Mouse (Mus musculus) midbrain, embryonic 14.5 days (tissue): ENCODE data around the gene Kmt2e. TPM values are rescaled to one million over a fixed set of nuclear protein-coding genes. Genes with fewer than 3 reads are reported as not detected.

Experiments
- ATAC-seq: fragments of 200-750 bp; cut with Nextera tagmentation; 2 replicates; pipeline ENCODE4 v1.8.0; 2017; ENCODE audit warnings: moderate number of reproducible peaks, moderate library complexity; ENCODE audit not compliant: low FRiP score, low TSS enrichment
- DNase-seq: peaks from one replicate; pipeline ENCODE4 v3.0.0-alpha.2; 2015
- H3K27ac ChIP-seq: fragments of 300-500 bp; sonication (generic); replicated peaks from 2 replicates; pipeline ENCODE4 v1.5.1; 2014; ENCODE audit warnings: mild to moderate bottlenecking, low read depth, low read length, moderate library complexity
- H3K27me3 ChIP-seq: fragments of 300-500 bp; sonication (generic); 2 replicates; pipeline ENCODE4 v1.6.1; 2014; ENCODE audit warnings: low read length, control low read depth, mixed read lengths; ENCODE audit not compliant: control insufficient read depth, insufficient read depth
- H3K36me3 ChIP-seq: fragments of 300-500 bp; sonication (generic); 2 replicates; pipeline ENCODE4 v1.6.1; 2014; ENCODE audit warnings: low read length, control low read depth; ENCODE audit not compliant: control insufficient read depth, insufficient read depth
- H3K4me1 ChIP-seq: fragments of 300-500 bp; sonication (generic); 2 replicates; pipeline ENCODE4 v1.6.1; 2014; ENCODE audit warnings: mild to moderate bottlenecking, antibody characterized with exemption, low read length, control low read depth; ENCODE audit not compliant: control insufficient read depth, insufficient read depth
- H3K4me2 ChIP-seq: fragments of 300-500 bp; sonication (generic); 2 replicates; pipeline ENCODE4 v1.6.1; 2014; ENCODE audit warnings: mild to moderate bottlenecking, low read length, moderate library complexity
- H3K4me3 ChIP-seq: fragments of 300-500 bp; sonication (generic); replicated peaks from 2 replicates; pipeline ENCODE4 v1.5.1; 2014; ENCODE audit warnings: low read depth, low read length
- H3K9ac ChIP-seq: fragments of 300-500 bp; sonication (generic); replicated peaks from 2 replicates; pipeline ENCODE4 v1.6.1; 2014; ENCODE audit warnings: mild to moderate bottlenecking, low read length, moderate library complexity
- H3K9me3 ChIP-seq: fragments of 300-500 bp; sonication (generic); 2 replicates; pipeline ENCODE4 v1.6.1; 2016; ENCODE audit warnings: low read length, control low read depth, mixed read lengths; ENCODE audit not compliant: control insufficient read depth
- WGBS: fragments of 180-500 bp; shearing (Covaris S2); extraction: QIAGEN DNeasy Blood & Tissue Kit; methylation state at CpG from one replicate; pipeline ENCODE4 v1.1.7; 2014; 5-methylcytosine and 5-hydroxymethylcytosine counted together
- polyA plus RNA-seq: library from polyadenylated mRNA; unstranded; fragments of >200 nt; fragmentation: Nextera tagmentation; extraction: Ambion mirVana; gene quantifications from 2 replicates; pipeline ENCODE4 v1.2.1, GENCODE M21; 2014

The Kmt2e gene
- polyA plus RNA-seq, 1 experiment from 2014 or later, result 152 TPM

- DNase-seq, result peak; percentile 77
- Histone ChIP-seq H3K4me1 (peaks cover 57% of the 10 kb centered on the region), H3K9me3 (no peaks in the 10 kb centered on the region), H3K4me2 (peak overlapping the region; percentile 12; the same call in 1 of the 2 replicates), H3K4me3 (no peak overlapping the region), H3K36me3 (peaks cover 22% of the 10 kb centered on the region), H3K27ac (peak overlapping the region; percentile 82), H3K9ac (no peak overlapping the region), H3K27me3 (no peaks in the 10 kb centered on the region)
- peak; percentile 39; the same call in 1 of the 2 replicates for ATAC-seq
- whole genome bisulfite sequencing, result 12% methylated on average over 12 of the region's 12 CpGs
Observed at GRCm38 (mm10) chr5:23413575-23414470, 20.4 kb upstream of the Kmt2e start.

GRCm38 (mm10) chr5:23414490-23415126, 19.6 kb upstream of the Kmt2e start:
- DNase-seq, result no peak
- ATAC-seq, result no peak
- Histone ChIP-seq H3K9ac (no peak overlapping the region), H3K4me2 (peak overlapping the region; percentile 3; the same call in 1 of the 2 replicates), H3K36me3 (peaks cover 19% of the 10 kb centered on the region), H3K4me3 (no peak overlapping the region), H3K27ac (peak overlapping the region; percentile 82), H3K4me1 (peaks cover 64% of the 10 kb centered on the region), H3K27me3 (no peaks in the 10 kb centered on the region), H3K9me3 (no peaks in the 10 kb centered on the region)
- WGBS, result 4% methylated on average over 4 of the region's 4 CpGs

DNA sequence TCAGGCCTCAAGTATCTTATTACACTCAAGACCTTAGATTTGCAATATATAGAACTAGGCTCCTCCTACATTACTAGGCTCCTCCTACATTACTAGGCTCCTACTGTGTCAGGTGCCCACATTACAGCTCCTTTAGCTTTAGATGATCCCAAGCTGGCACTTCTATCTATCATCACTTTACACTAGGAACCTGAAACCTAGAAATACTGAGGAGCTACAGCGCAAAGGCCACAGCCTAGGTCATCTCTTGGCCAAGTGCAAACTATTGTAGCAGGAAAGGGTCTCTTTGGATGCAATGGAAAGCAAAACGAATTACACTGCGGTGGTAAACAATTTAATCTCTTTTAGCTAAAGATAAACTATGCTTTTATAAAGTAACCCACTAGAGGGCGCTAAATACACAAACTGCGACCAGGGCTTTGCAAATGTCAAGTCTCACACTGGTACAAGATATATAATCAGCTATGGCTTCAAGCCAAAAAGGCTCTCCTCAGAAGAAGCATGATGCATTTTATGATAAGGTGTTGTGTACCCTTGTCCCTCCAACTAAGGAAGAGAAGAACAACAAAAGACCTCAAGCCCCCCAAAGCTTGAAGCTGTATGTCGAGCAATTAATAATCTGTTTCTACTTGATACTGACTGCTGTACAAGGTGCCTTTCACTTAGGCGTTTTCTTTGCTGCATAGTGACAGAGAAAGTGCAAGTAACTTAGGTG, 18.5 kb upstream of the Kmt2e start:
- Histone ChIP-seq H3K27me3 (no peaks in the 10 kb centered on the region), H3K9me3 (no peaks in the 10 kb centered on the region), H3K4me2 (peak overlapping the region; percentile 1; the same call in 1 of the 2 replicates), H3K9ac (no peak overlapping the region), H3K27ac (peak overlapping the region; percentile 82), H3K4me3 (no peak overlapping the region), H3K4me1 (peaks cover 75% of the 10 kb centered on the region), H3K36me3 (peaks cover 8% of the 10 kb centered on the region)
- DNase-seq (peak; percentile 92), ATAC-seq (no peak)
- 29% methylated on average over 7 of the region's 7 CpGs for WGBS

DNA sequence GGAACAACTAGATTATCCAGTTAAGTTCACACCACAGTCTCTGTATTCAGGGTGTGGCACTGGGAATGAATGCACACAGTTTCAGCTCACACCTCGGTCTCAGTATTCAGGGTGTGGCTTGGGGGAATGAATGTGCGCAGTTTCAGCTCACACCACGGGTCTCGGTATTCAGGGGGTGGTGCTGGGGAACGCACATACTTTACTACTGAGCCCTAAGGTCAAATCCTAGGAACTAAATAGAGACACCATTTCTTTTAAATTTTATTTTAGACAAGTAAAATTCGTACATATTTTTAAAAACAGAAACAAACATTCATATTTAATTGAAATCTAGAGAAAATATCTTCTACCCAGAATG, 18.0 kb upstream of the Kmt2e start:
- H3K27me3 ChIP-seq, result no peaks in the 10 kb centered on the region
- no peak overlapping the region for H3K4me3 ChIP-seq
- H3K27ac ChIP-seq, result 0 out of 2 replicates have a peak overlapping the region, but pooled peaks have one; percentile 0
- no peak overlapping the region for H3K9ac ChIP-seq
- H3K36me3 ChIP-seq, result 0 out of 2 replicates have a peak, but pooled peaks cover 6% of the 10 kb centered on the region
- DNase-seq, result no peak
- H3K4me2 ChIP-seq, result peak overlapping the region; percentile 1; the same call in 1 of the 2 replicates
- peaks cover 77% of the 10 kb centered on the region for H3K4me1 ChIP-seq
- H3K9me3 ChIP-seq, result no peaks in the 10 kb centered on the region
- no peak for ATAC-seq
- 51% methylated on average over 6 of the region's 6 CpGs for WGBS

DNA sequence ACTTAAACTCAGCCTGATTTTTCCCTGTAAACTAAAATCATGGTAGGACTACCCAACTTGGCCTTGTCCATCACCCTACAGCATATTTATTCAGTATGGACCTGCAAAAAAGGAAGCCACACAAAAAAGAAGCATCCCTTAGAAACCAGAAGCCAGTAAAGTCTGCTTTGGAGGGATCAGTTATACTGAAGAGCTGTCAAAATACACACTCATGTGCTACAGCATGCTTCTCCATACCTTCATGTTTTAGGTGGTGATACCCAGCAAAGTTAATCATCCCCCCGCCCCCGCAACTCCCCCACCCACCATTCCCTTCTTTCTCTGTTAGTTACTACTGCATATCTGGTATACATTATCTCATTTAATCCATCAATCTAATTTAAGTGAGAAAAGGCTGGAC, 16.5 kb upstream of the Kmt2e start:
- DNase-seq (no peak), ATAC-seq (no peak)
- Histone ChIP-seq H3K27me3 (no peaks in the 10 kb centered on the region), H3K36me3 (0 out of 2 replicates have a peak, but pooled peaks cover 8% of the 10 kb centered on the region), H3K9ac (peak overlapping the region; percentile 68), H3K4me1 (peaks cover 70% of the 10 kb centered on the region), H3K27ac (peak overlapping the region; percentile 97), H3K4me3 (peak overlapping the region; percentile 50), H3K4me2 (peak overlapping the region; percentile 76), H3K9me3 (no peaks in the 10 kb centered on the region)
- WGBS, result 57% methylated on average over 2 of the region's 2 CpGs

DNA sequence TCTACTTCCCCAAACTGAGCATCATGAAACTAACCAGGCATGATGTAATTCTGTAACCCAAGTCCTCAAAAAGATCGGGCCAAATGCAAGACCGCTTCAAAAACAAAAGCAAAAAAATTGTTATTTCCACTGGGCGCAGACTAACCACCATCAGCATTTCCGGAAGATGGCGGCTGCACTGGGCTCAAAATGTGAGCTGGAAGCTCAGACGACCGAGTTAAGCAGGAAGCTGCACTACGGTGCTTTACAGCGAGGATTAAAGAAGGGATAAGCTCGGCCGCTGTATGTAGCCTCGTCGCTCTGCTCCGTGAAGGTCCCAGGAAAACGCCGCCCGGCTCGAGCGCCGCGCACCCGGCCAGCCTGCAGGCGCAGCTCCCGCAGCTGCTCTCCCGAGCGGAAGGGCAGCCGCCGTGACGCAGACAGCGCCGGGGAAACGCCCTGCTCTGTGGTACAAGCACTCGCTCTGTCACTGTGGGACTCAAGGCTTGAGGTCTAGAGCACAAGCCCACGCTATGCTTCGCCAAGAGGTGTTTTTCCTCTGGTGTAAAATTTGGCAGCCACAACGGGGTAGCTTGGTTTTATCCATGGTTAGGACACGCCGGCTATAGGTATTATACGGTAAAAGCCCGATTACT, 16.0 kb upstream of the Kmt2e start:
- H3K9ac ChIP-seq, result peak overlapping the region; percentile 68
- peak overlapping the region; percentile 50 for H3K4me3 ChIP-seq
- ATAC-seq (peak; percentile 81), DNase-seq (peak; percentile 89)
- peak overlapping the region; percentile 97 for H3K27ac ChIP-seq
- H3K4me1 ChIP-seq, result peaks cover 64% of the 10 kb centered on the region
- peak overlapping the region; percentile 76 for H3K4me2 ChIP-seq
- no peaks in the 10 kb centered on the region for H3K9me3 ChIP-seq
- no peaks in the 10 kb centered on the region for H3K27me3 ChIP-seq
- peaks cover 12% of the 10 kb centered on the region; the same call in 1 of the 2 replicates for H3K36me3 ChIP-seq
- under 1% methylated on average over 40 of the region's 40 CpGs for WGBS

- 3% methylated on average over 18 of the region's 18 CpGs for WGBS
- DNase-seq (peak; percentile 46), ATAC-seq (no peak)
- Histone ChIP-seq H3K27me3 (no peaks in the 10 kb centered on the region), H3K4me3 (peak overlapping the region; percentile 50), H3K27ac (peak overlapping the region; percentile 97), H3K36me3 (peaks cover 13% of the 10 kb centered on the region; the same call in 1 of the 2 replicates), H3K9ac (peak overlapping the region; percentile 68), H3K4me2 (peak overlapping the region; percentile 76), H3K4me1 (peaks cover 57% of the 10 kb centered on the region), H3K9me3 (no peaks in the 10 kb centered on the region)
Observed at GRCm38 (mm10) chr5:23418797-23419595, 15.2 kb upstream of the Kmt2e start.
